Mouse (Mus musculus): Measurements from ENCODE around the gene Defb10. TPM values are rescaled to one million over a fixed set of nuclear protein-coding genes. Genes with fewer than 3 reads are reported as not detected.

Gene Defb10
- not detected for polyA plus RNA-seq (2014; fragmentation: Illumina TruSeq; extraction: RNeasy Lipid Tissue Mini Kit (QIAGEN cat#74804); ENCODE audit: low replicate concordance)

GRCm38 (mm10) chr8:21858586-21858985 lies at the start of gene Defb10:
Gene Defb10, plus strand, starts transcription at chr8:21858901.

DNA sequence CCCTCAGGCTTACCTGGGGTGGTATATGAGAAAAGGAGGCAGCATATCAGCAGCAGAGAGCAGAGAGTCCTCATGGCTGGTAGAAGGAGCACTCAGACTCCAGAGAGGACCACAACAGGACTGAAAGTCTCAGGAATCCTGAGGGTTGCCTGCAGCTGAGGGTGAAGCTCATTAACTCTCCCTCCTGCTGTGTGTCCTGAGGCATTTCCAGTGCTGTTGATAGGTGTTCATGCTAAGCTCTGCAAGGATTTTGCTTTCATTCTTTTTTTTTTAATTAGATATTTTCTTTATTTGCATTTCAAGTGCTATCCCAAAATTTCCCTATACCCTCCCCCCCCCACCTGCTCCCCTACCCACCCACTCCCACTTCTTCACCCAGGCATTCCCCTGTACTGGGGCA lies 26.6 kb downstream of the Defb10 start, which contains the start of gene Defb9:
Gene Defb9 (minus strand): TSS at position 101 of the 400 bp plus-strand sequence.

GRCm38 (mm10) chr8:21906290-21906689 lies 47.6 kb downstream of the Defb10 start, which contains the start of gene Defb11:
Gene Defb11, minus strand, starts transcription at chr8:21906412.

Other genes starting within 250 kb of the Defb10 start
- gene Defa26, start 240.7 kb upstream of the Defb10 start, polyA plus RNA-seq (2014; fragmentation: Illumina TruSeq; extraction: RNeasy Lipid Tissue Mini Kit (QIAGEN cat#74804); ENCODE audit: low replicate concordance), result 232 TPM
- gene Defa17, start 203.1 kb upstream of the Defb10 start, polyA plus RNA-seq (2014; fragmentation: Illumina TruSeq; extraction: RNeasy Lipid Tissue Mini Kit (QIAGEN cat#74804); ENCODE audit: low replicate concordance), result 6,963 TPM
- 146 TPM for gene Defa34, start 193.1 kb upstream of the Defb10 start, polyA plus RNA-seq (2014; fragmentation: Illumina TruSeq; extraction: RNeasy Lipid Tissue Mini Kit (QIAGEN cat#74804); ENCODE audit: low replicate concordance)
- 296 TPM for gene AY761184, start 155.3 kb upstream of the Defb10 start, polyA plus RNA-seq (2014; fragmentation: Illumina TruSeq; extraction: RNeasy Lipid Tissue Mini Kit (QIAGEN cat#74804); ENCODE audit: low replicate concordance)
- gene Defa24, start 124.4 kb upstream of the Defb10 start, polyA plus RNA-seq (2014; fragmentation: Illumina TruSeq; extraction: RNeasy Lipid Tissue Mini Kit (QIAGEN cat#74804); ENCODE audit: low replicate concordance), result 1,739 TPM
- gene Defb50, start 35.4 kb upstream of the Defb10 start, polyA plus RNA-seq (2014; fragmentation: Illumina TruSeq; extraction: RNeasy Lipid Tissue Mini Kit (QIAGEN cat#74804); ENCODE audit: low replicate concordance), result not detected
- gene Defb2, start 19.0 kb upstream of the Defb10 start, polyA plus RNA-seq (2014; fragmentation: Illumina TruSeq; extraction: RNeasy Lipid Tissue Mini Kit (QIAGEN cat#74804); ENCODE audit: low replicate concordance), result not detected
- gene Defb9, start 26.5 kb downstream of the Defb10 start, polyA plus RNA-seq (2014; fragmentation: Illumina TruSeq; extraction: RNeasy Lipid Tissue Mini Kit (QIAGEN cat#74804); ENCODE audit: low replicate concordance), result not detected
- not detected for gene Defb11, start 47.5 kb downstream of the Defb10 start, polyA plus RNA-seq (2014; fragmentation: Illumina TruSeq; extraction: RNeasy Lipid Tissue Mini Kit (QIAGEN cat#74804); ENCODE audit: low replicate concordance)
- gene Defb15, start 73.8 kb downstream of the Defb10 start, polyA plus RNA-seq (2014; fragmentation: Illumina TruSeq; extraction: RNeasy Lipid Tissue Mini Kit (QIAGEN cat#74804); ENCODE audit: low replicate concordance), result not detected
- not detected for gene Defb35, start 79.5 kb downstream of the Defb10 start, polyA plus RNA-seq (2014; fragmentation: Illumina TruSeq; extraction: RNeasy Lipid Tissue Mini Kit (QIAGEN cat#74804); ENCODE audit: low replicate concordance)
- gene Defb13, start 87.9 kb downstream of the Defb10 start, polyA plus RNA-seq (2014; fragmentation: Illumina TruSeq; extraction: RNeasy Lipid Tissue Mini Kit (QIAGEN cat#74804); ENCODE audit: low replicate concordance), result not detected
- gene Fam90a1a, start 99.8 kb downstream of the Defb10 start, polyA plus RNA-seq (2014; fragmentation: Illumina TruSeq; extraction: RNeasy Lipid Tissue Mini Kit (QIAGEN cat#74804); ENCODE audit: low replicate concordance), result not detected
- not detected for gene Ccdc70, start 110.9 kb downstream of the Defb10 start, polyA plus RNA-seq (2014; fragmentation: Illumina TruSeq; extraction: RNeasy Lipid Tissue Mini Kit (QIAGEN cat#74804); ENCODE audit: low replicate concordance)
- 1.8 TPM for gene Atp7b, start 201.4 kb downstream of the Defb10 start, polyA plus RNA-seq (2014; fragmentation: Illumina TruSeq; extraction: RNeasy Lipid Tissue Mini Kit (QIAGEN cat#74804); ENCODE audit: low replicate concordance)
- 44.6 TPM for gene Alg11, start 201.8 kb downstream of the Defb10 start, polyA plus RNA-seq (2014; fragmentation: Illumina TruSeq; extraction: RNeasy Lipid Tissue Mini Kit (QIAGEN cat#74804); ENCODE audit: low replicate concordance)

Measured in small intestine, adult 10 weeks (tissue).